Mouse (Mus musculus) spleen, postnatal 36 days (tissue): ENCODE results near the gene Enho.

ENCODE experiments used
- DNase-seq, 2 experiments: peaks; one replicate each; pipeline ENCODE4 v3.0.0; 2022; ENCODE audit warnings: low spot score in 2 of 2, mixed read lengths in 1 of 2

Enho gene

GRCm38 (mm10) chr4:41631390-41631789 is 8.7 kb downstream of the Enho start:
- DNase-seq: no peak

- no peak for DNase-seq
These were observed 9.9 kb downstream of the Enho start for GRCm38 (mm10) chr4:41630196-41630595.

DNA sequence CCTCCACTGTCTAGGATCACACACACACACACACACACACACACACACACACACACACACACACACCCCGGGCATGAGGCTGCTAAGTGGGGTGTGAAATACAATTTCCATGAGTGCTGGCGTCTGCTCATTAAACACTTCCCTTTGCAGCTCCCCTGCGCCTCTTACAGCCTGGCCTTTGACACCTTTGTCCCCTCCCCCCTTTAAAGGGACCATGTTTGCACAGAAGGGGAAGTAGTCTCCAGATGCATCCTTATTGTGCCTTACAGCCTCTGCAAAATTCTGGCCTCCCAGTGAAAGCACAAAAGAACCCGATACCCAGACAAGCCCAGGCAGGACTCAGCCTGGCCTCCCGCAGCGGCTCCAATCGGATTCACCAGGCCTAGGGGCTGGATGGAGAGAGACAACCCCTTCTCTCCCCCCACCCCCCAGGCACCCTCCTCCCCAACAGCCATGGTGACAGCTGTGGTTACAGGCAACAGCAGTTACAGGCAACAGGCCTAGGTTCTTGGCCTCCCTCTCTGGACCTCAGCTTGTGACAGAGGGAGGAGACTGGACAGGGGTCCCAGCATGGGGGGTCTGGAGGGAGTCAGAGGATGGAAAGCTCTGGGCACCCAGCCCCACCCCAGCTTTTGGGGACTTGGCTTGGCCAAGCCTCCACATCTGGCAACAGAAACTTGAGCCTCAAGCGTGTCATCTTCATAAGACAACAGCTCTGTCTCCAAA is 11.8 kb downstream of the Enho start:
- DNase-seq: peak; percentile 41 to 60

- DNase-seq: no peak
These were observed 18.1 kb downstream of the Enho start for GRCm38 (mm10) chr4:41622071-41622470.

DNA sequence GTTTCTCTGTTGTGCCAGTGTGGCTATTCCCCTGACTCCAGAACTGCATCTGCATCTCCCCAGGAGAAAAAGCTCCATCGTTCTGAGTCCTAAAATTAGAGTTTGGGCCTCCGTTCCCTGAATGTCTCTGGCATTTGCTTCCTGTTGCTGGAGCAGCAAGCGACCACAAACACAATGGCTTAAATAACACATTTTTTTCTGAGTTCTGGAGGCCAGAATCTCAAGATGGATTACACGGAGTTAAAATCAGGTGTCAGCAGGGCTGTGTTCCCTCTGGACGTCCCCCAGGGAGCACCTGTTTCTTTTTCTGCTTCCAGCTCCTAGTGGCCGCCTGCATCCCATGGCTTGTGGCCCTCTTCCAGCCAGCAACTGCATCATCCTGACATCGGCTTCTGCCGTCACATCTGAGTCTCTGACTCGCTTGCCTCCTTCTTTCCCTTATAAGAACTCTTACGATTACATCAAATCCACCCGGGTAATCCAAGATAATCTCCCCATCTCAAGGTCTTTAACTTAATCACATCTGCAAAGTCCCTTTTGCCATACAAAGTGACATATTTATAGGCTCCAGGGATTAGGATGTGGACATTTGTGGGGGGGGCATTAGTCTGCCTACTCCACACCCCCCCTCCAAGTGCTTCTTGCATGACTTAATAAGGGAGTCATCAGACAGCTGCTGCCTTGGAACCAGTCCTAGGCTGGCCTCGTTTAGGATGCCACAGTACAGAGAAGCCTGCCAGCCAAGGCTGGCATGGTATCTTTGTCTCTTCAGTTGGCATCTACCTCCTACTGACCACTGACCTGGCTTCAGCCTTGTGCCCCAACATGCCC is 21.0 kb downstream of the Enho start:
- DNase-seq: no peak

DNA sequence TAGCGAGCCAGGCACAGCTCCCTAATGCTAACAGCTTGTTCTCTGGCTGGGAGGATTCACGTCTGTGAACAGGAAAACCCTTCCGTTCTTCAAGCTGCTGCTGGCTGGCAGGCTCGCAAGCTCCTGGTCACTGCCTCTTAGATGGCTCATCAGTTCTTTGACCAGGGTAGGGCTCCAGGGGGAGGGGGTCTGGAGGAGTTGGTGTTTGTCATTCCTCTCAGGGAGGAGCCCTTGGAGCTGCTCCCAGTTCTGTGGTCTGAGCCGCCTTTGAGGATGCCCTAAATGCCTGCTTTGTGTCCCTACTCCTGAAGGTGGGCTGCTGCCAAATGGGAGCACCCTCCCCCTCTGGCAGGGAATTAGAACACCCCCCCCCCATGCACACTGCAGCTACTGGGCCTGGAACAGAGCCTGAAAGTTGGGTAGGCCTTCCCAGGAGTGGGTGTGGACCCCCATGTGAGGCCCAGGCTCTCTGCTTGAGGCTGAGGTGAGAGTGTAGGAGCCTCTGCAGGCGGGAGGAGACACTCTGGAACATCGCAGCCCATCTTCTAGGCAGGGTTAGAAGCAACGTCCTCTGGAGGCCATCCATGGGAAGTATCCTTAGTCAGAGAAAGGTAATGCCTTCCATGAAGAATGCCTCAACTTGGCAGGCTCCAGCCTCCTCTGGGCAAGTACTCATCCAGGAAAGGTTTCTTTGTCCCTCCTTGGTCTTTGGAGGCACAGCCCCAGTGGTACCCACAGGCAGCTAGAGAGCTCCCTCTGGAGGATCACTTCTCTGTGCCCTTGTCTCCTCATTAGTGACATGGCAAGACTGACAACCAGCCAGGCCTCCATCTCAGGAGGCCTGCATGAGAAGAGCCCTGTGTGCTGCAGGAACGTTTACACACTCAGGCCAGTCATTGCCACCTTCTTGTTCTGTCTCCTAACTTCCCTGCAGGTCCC is 24.2 kb downstream of the Enho start:
- DNase-seq: no peak

GRCm38 (mm10) chr4:41614156-41614555 is 26.0 kb downstream of the Enho start:
- DNase-seq: peak; percentile 22 to 25

DNA sequence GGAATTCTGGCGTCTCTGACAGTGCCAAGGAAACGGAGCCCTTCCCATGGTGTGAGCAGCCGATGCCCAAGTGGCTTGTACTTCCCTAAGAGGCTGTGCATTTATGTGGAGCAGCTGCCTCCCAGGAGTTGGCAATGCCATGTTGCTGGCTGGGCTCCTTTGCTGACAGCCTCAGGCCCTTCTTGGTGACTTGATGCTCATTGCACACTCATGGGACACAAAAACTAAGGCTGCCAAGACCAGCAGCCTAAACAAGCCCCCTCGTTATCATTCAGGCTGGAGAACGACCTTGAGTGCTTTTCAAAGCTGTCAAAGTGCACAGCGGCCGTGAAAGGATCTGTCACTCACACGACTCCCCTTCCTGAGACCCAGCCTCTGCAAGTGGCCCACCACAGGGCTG is 28.0 kb downstream of the Enho start:
- no peak for DNase-seq

DNA sequence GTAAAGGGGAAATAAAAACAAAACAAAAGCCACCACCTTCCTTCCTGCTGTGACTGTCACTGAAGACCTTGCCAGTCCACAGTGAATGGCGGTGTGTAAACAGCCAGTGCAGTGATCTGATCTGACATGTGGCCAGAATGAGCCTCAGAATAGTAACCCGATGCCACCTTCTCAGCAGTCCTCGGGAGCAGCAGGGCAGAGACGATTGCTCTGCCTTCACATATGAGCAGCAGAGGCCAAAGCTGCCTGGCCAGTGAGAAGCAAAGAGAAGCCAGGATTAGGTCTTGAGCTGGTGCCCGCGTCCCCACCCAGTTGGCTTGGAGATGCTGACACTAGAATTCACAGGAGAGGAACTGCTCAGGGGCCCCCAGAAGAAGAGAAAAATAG is 29.5 kb downstream of the Enho start:
- DNase-seq: no peak

GRCm38 (mm10) chr4:41609681-41610593 is 30.2 kb downstream of the Enho start:
- DNase-seq: no peak

DNA sequence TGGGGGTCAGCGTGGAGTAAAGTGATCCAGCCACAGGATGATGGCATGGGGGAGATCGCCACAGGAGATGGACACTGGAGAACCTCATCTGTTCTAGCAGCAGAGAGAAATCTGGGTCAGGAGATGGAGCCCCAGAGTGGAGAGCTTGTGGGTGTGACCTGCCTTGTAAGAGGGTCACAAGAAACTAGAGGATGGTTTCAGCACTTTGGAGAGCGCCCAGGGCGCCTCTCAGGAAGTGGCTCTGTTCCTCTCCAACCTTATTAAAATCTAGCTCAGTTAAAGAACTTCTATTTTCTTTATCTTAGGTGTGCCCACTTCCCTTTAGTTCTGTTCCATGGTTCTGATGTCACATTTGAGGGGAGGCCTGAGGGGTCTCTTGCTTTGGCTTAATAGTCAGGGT is 33.3 kb downstream of the Enho start:
- peak; percentile 18 to 20 for DNase-seq

DNA sequence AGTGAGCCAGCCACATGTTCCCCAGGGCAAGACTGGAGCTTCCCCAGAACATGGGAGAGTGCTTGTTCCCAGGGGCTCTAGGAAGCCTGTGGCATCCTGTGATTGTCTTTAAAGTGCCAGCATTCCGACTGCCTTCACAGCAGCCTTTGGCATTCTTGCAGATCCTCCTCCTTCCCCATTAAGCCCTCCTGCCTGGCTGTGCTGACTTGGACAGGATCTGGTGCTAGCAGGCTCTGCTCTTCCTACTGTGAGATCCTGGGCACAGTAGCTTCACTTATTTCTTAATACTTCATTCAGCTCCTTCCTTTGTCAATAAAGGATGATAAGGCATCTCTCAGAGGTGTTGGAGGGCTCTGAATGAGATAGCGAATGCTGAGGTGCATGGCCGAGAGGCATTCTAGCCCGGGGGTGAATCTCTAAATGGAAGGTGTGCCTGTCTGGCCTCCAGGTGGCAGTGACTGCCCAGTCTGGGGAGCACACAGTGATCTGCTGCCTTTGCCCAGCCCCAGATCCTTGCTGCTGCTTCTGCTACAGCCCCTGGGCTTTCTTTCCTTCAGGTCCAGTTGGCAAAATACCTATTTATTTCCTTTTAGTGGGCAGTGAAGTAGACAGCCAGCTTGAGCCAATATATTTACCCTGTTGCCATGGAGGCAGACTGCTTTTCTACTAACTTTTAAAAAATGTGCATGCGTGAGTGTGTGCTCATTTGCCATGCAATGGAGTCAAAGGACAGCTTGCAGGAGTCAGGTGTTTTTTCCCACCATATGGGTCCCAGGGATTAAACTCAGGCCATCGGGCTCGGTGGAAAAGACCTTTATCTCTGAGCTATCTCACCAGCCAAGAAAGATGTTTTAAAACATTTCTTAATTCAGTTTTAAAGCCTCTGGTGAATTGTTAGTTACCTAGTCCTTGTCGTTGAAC is 35.4 kb downstream of the Enho start:
- DNase-seq: no peak

DNA sequence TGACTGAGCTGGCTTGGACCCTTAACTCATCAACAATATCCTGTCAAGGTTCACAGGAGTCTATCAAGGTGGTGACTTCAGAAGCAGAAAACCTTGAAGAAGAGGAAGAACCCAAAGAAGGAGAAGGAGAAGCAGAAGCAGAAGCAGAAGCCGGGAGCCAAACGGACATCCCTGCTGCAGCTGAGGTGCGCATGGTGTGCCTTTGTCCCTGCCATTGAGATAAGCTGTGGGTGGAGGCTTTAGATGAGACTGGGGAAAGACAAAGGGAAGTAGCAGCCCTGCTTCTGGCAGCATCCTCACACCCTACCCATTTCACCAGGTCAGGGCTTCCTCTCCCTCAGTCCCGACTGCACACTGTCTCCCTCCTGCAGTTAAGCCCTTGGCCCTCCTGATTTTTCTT is 37.3 kb downstream of the Enho start:
- no peak for DNase-seq
